Mouse (Mus musculus) heart, adult 2 months (tissue): ENCODE results near the gene Scnn1a. TPM values are rescaled to one million over a fixed set of nuclear protein-coding genes. Genes with fewer than 3 reads are reported as not detected.

Experiments used
- DNase-seq, 2 experiments: peaks; one replicate each; pipeline ENCODE4 v3.0.0; 2021
- H3K27ac ChIP-seq: fragments of 200-600 bp; 2 replicates; pipeline ENCODE4 v1.8.1; 2022
- H3K27me3 ChIP-seq: fragments of 200-500 bp; 2 replicates; pipeline ENCODE4 v1.6.1; 2012; ENCODE audit warnings: mild to moderate bottlenecking, low read length, inconsistent platforms, mixed read lengths; ENCODE audit not compliant: control insufficient read depth, insufficient read depth
- H3K36me3 ChIP-seq: fragments of 200-500 bp; 2 replicates; pipeline ENCODE4 v1.6.1; 2012; ENCODE audit warnings: low read length, inconsistent platforms; ENCODE audit not compliant: control insufficient read depth, insufficient read depth
- H3K4me1 ChIP-seq: fragments of 200-500 bp; 2 replicates; pipeline ENCODE4 v1.6.1; 2011; ENCODE audit warnings: low read length; ENCODE audit not compliant: control insufficient read depth, insufficient read depth
- H3K4me3 ChIP-seq: fragments of 200-600 bp; 2 replicates; pipeline ENCODE4 v1.8.1; 2022
- H3K79me2 ChIP-seq: fragments of 200-500 bp; replicated peaks from 2 replicates; pipeline ENCODE4 v1.6.1; 2012; ENCODE audit warnings: mild to moderate bottlenecking, inconsistent platforms, low read length, moderate library complexity, mixed read lengths; ENCODE audit not compliant: control insufficient read depth, insufficient read depth
- H3K9ac ChIP-seq: fragments of 200-500 bp; 2 replicates; pipeline ENCODE4 v1.6.1; 2012; ENCODE audit warnings: low read depth, mild to moderate bottlenecking, control low read depth, inconsistent platforms, low read length, mixed read lengths
- CTCF ChIP-seq: fragments of 200-600 bp; IDR thresholded peaks from 2 replicates; pipeline ENCODE4 v1.8.1; 2022; ENCODE audit warnings: antibody characterized with exemption, mild to moderate bottlenecking, moderate library complexity
- EP300 ChIP-seq: fragments of 200-500 bp; IDR thresholded peaks from 2 replicates; pipeline ENCODE4 v1.6.1; 2011; ENCODE audit warnings: low read depth, low read length, control low read depth; ENCODE audit not compliant: insufficient read depth
- POLR2A ChIP-seq: fragments of 200-500 bp; IDR thresholded peaks from 2 replicates; pipeline ENCODE4 v1.6.1; 2011; ENCODE audit warnings: mild to moderate bottlenecking, low read depth, low read length, control low read depth; ENCODE audit not compliant: insufficient read depth
- WGBS: fragments of 180-500 bp; shearing (Covaris S2); methylation state at CpG from one replicate; pipeline ENCODE4 v1.1.7; 2018; 5-methylcytosine and 5-hydroxymethylcytosine counted together
- intact Hi-C: fragments of 180-260 bp; cut with DNase I; formaldehyde crosslinking; loops from one replicate; pipeline ENCODE4 v1.15.1; 2025
- polyA plus RNA-seq: library from polyadenylated mRNA; depleted of rRNA; stranded (reverse); fragments of >200 nt; gene quantifications from 2 replicates; pipeline ENCODE4 v1.2.3, GENCODE M21; 2012
- total RNA-seq, 2 experiments: library from RNA; stranded (reverse); gene quantifications; 2 replicates each; pipeline ENCODE4 v1.2.3; 2021

Scnn1a gene
- total and polyA plus RNA-seq, 3 experiments = 0.37 to 3.1 (median 0.75) TPM

- Histone ChIP-seq H3K79me2 (no peaks in the 10 kb centered on the region), H3K27me3 (0 out of 2 replicates have a peak, but pooled peaks cover 2% of the 10 kb centered on the region), H3K4me1 (no peaks in the 10 kb centered on the region), H3K36me3 (no peaks in the 10 kb centered on the region), H3K4me3 (no peak overlapping the region), H3K27ac (no peak overlapping the region), H3K9ac (no peak overlapping the region)
- 31% methylated on average over 26 of the region's 26 CpGs for WGBS
- TF ChIP-seq EP300 = no peak
- TF ChIP-seq CTCF = no peak
- TF ChIP-seq POLR2A = no peak
- intact Hi-C loops = no loop called here
- peak in 1 of 2 experiments; percentile 15 for DNase-seq
Observed at GRCm38 (mm10) chr6:125321114-125321855, 826 bp downstream of the Scnn1a start.

- no peak overlapping the region for H3K9ac ChIP-seq
- H3K36me3 ChIP-seq = no peaks in the 10 kb centered on the region
- 0 out of 2 replicates have a peak, but pooled peaks cover 2% of the 10 kb centered on the region for H3K27me3 ChIP-seq
- intact Hi-C loops = no loop called here
- 71% methylated on average over 13 of the region's 13 CpGs for WGBS
- no peak overlapping the region for H3K4me3 ChIP-seq
- TF ChIP-seq CTCF = no peak
- no peak for TF ChIP-seq EP300
- TF ChIP-seq POLR2A = no peak
- H3K4me1 ChIP-seq = no peaks in the 10 kb centered on the region
- DNase-seq = no peak
- no peak overlapping the region for H3K27ac ChIP-seq
- H3K79me2 ChIP-seq = no peaks in the 10 kb centered on the region
Observed at GRCm38 (mm10) chr6:125322794-125323193, 2.3 kb downstream of the Scnn1a start.

- H3K27ac ChIP-seq = no peak overlapping the region
- 69% methylated on average over 6 of the region's 6 CpGs for WGBS
- H3K36me3 ChIP-seq = no peaks in the 10 kb centered on the region
- DNase-seq = no peak
- no peak for TF ChIP-seq CTCF
- TF ChIP-seq EP300 = no peak
- TF ChIP-seq POLR2A = no peak
- no peak overlapping the region for H3K9ac ChIP-seq
- intact Hi-C loops = no loop called here
- H3K27me3 ChIP-seq = 0 out of 2 replicates have a peak, but pooled peaks cover 2% of the 10 kb centered on the region
- no peaks in the 10 kb centered on the region for H3K79me2 ChIP-seq
- no peak overlapping the region for H3K4me3 ChIP-seq
- H3K4me1 ChIP-seq = no peaks in the 10 kb centered on the region
Observed at GRCm38 (mm10) chr6:125323547-125323946, 3.1 kb downstream of the Scnn1a start.

- H3K79me2 ChIP-seq = no peaks in the 10 kb centered on the region
- WGBS = 26% methylated on average over 6 of the region's 6 CpGs
- TF ChIP-seq EP300 (no peak), POLR2A (no peak), CTCF (no peak)
- H3K36me3 ChIP-seq = no peaks in the 10 kb centered on the region
- intact Hi-C loops = no loop called here
- H3K4me3 ChIP-seq = no peak overlapping the region
- peak in 1 of 2 experiments; percentile 26 for DNase-seq
- 0 out of 2 replicates have a peak, but pooled peaks cover 2% of the 10 kb centered on the region for H3K27me3 ChIP-seq
- no peaks in the 10 kb centered on the region for H3K4me1 ChIP-seq
- no peak overlapping the region for H3K9ac ChIP-seq
- H3K27ac ChIP-seq = no peak overlapping the region
Observed at GRCm38 (mm10) chr6:125325337-125325736, 4.9 kb downstream of the Scnn1a start.

GRCm38 (mm10) chr6:125328243-125328642 lies 7.8 kb downstream of the Scnn1a start:
- H3K4me1 ChIP-seq = no peaks in the 10 kb centered on the region; the same call in 1 of the 2 replicates
- intact Hi-C loops = loop anchor here (1.0 kb wide), 2 partner anchors 14 to 36 kb away; no protein-coding TSS in a partner anchor
- no peaks in the 10 kb centered on the region for H3K27me3 ChIP-seq
- H3K79me2 ChIP-seq = no peaks in the 10 kb centered on the region
- no peak overlapping the region for H3K9ac ChIP-seq
- H3K4me3 ChIP-seq = no peak overlapping the region
- H3K27ac ChIP-seq = no peak overlapping the region
- peak; percentile 61 to 75 for DNase-seq
- 65% methylated on average over 5 of the region's 5 CpGs for WGBS
- no peaks in the 10 kb centered on the region for H3K36me3 ChIP-seq
- no peak for TF ChIP-seq POLR2A
- TF ChIP-seq EP300 = 0 out of 2 replicates have a peak, but pooled peaks have one; percentile 60
- peak; percentile 89 for TF ChIP-seq CTCF

GRCm38 (mm10) chr6:125330626-125331326 lies 10.3 kb downstream of the Scnn1a start:
- Histone ChIP-seq H3K36me3 (no peaks in the 10 kb centered on the region), H3K4me3 (peak overlapping the region; percentile 55), H3K27ac (peak overlapping the region; percentile 81), H3K27me3 (no peaks in the 10 kb centered on the region), H3K4me1 (no peaks in the 10 kb centered on the region; the same call in 1 of the 2 replicates), H3K9ac (peak overlapping the region; percentile 77), H3K79me2 (no peaks in the 10 kb centered on the region)
- intact Hi-C loops = loop anchor here (2.0 kb wide), 1 partner anchor 18 kb away; the partner anchor contains the start of gene Tnfrsf1a
- TF ChIP-seq EP300 = no peak
- peak; percentile 96 for TF ChIP-seq POLR2A
- TF ChIP-seq CTCF = peak; percentile 38
- peak; percentile 94 to 95 for DNase-seq
- 2% methylated on average over 39 of the region's 39 CpGs for WGBS
